Mouse (Mus musculus) hindbrain, embryonic 14.5 days (tissue): ENCODE data around the gene C1qtnf3. TPM values are rescaled to one million over a fixed set of nuclear protein-coding genes. Genes with fewer than 3 reads are reported as not detected.

Experiments used
- ATAC-seq: fragments of 200-750 bp; cut with Nextera tagmentation; 2 replicates; pipeline ENCODE4 v1.8.0; 2017; ENCODE audit warnings: moderate number of reproducible peaks, mild to moderate bottlenecking, moderate TSS enrichment, moderate library complexity; ENCODE audit not compliant: low FRiP score
- DNase-seq: peaks from one replicate; pipeline ENCODE4 v3.0.0-alpha.2; 2015; ENCODE audit warnings: low spot score
- H3K27ac ChIP-seq: fragments of 300-500 bp; sonication (generic); 2 replicates; pipeline ENCODE4 v1.5.1; 2014; ENCODE audit warnings: mild to moderate bottlenecking, moderate library complexity
- H3K27me3 ChIP-seq: fragments of 300-500 bp; sonication (generic); 2 replicates; pipeline ENCODE4 v1.6.1; 2014; ENCODE audit warnings: mild to moderate bottlenecking, low read length, mixed read lengths; ENCODE audit not compliant: control insufficient read depth, insufficient read depth
- H3K36me3 ChIP-seq: fragments of 300-500 bp; sonication (generic); replicated peaks from 2 replicates; pipeline ENCODE4 v1.6.1; 2014; ENCODE audit not compliant: control insufficient read depth, insufficient read depth
- H3K4me1 ChIP-seq: fragments of 300-500 bp; sonication (generic); replicated peaks from 2 replicates; pipeline ENCODE4 v1.6.1; 2014; ENCODE audit warnings: antibody characterized with exemption, low read length, mixed read lengths; ENCODE audit not compliant: control insufficient read depth, insufficient read depth
- H3K4me2 ChIP-seq: fragments of 300-500 bp; sonication (generic); replicated peaks from 2 replicates; pipeline ENCODE4 v1.6.1; 2014; ENCODE audit warnings: mild to moderate bottlenecking, moderate library complexity
- H3K4me3 ChIP-seq: fragments of 300-500 bp; sonication (generic); replicated peaks from 2 replicates; pipeline ENCODE4 v1.5.1; 2014; ENCODE audit warnings: mild to moderate bottlenecking, low read length
- H3K9ac ChIP-seq: fragments of 300-500 bp; sonication (generic); 2 replicates; pipeline ENCODE4 v1.6.1; 2014
- H3K9me3 ChIP-seq: fragments of 300-500 bp; sonication (generic); 2 replicates; pipeline ENCODE4 v1.6.1; 2016; ENCODE audit warnings: low read length; ENCODE audit not compliant: control insufficient read depth
- WGBS: fragments of 180-500 bp; shearing (Covaris S2); extraction: QIAGEN DNeasy Blood & Tissue Kit; methylation state at CpG from one replicate; pipeline ENCODE4 v1.1.7; 2014; 5-methylcytosine and 5-hydroxymethylcytosine counted together
- polyA plus RNA-seq: library from polyadenylated mRNA; unstranded; fragments of >200 nt; fragmentation: Nextera tagmentation; extraction: Ambion mirVana; gene quantifications from 2 replicates; pipeline ENCODE4 v1.2.1, GENCODE M21; 2014

Gene C1qtnf3
- polyA plus RNA-seq, 1 experiment from 2014 or later: 5.5 TPM

DNA sequence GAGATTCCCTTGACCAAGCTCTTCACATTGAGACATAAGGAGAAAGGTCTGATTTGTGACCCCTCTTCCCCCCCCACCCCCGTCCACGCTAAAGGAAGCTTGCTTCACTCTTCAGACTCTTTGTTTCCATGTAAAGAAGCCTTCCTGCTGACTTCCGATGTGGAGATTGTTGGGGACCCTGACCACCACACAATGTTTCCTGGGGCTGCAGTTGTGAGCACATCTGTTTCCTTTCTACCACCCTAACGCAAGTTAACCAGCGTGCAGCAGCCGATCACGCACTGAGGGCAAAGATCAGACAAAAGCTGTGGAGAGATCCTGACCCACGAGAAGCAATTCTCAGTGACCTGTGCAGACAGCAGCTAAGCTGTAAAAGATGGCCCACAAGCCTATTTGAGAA, 24.8 kb upstream of the C1qtnf3 start:
- no peaks in the 10 kb centered on the region for H3K27me3 ChIP-seq
- no peaks in the 10 kb centered on the region for H3K36me3 ChIP-seq
- H3K4me2 ChIP-seq: no peak overlapping the region
- no peak overlapping the region for H3K4me3 ChIP-seq
- no peak for ATAC-seq
- H3K9ac ChIP-seq: no peak overlapping the region
- WGBS: 49% methylated on average over 8 of the region's 8 CpGs
- no peak for DNase-seq
- no peak overlapping the region for H3K27ac ChIP-seq
- no peaks in the 10 kb centered on the region for H3K4me1 ChIP-seq
- H3K9me3 ChIP-seq: no peaks in the 10 kb centered on the region

DNA sequence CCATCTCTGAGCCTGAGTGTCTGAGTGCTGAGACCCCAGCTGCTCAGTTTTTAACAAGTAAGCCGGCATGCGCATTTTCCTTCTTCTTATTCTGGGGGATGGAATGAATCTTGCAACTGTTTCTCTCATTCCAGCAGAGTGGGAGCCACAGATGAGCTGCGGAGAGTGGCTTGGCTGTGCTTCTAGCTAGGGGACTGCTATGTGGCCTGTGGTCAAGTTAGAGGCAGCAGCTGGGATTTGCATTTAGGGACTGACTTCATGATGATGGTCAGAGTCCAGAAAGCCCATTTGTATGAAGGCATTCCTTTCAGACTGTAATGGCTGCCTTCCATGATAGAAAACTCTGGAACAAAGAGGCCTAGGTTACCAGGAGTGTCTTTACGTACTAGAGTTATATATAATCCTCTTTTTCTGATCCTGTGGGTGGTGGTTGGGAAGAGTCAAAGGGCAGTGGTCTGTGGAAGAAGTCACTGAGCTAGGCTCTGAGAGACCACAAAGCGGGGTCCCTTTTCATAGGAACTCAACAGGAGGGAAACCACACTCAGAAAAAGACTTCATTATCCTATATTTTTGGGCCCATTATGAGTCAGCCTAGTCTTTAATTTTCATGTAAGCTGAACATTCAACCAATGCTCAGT, 23.4 kb upstream of the C1qtnf3 start:
- Histone ChIP-seq H3K9ac (no peak overlapping the region), H3K36me3 (no peaks in the 10 kb centered on the region), H3K27me3 (no peaks in the 10 kb centered on the region), H3K27ac (no peak overlapping the region), H3K4me3 (no peak overlapping the region), H3K9me3 (no peaks in the 10 kb centered on the region), H3K4me1 (no peaks in the 10 kb centered on the region), H3K4me2 (no peak overlapping the region)
- ATAC-seq: no peak
- 94% methylated on average over 5 of the region's 5 CpGs for WGBS
- DNase-seq: no peak

DNA sequence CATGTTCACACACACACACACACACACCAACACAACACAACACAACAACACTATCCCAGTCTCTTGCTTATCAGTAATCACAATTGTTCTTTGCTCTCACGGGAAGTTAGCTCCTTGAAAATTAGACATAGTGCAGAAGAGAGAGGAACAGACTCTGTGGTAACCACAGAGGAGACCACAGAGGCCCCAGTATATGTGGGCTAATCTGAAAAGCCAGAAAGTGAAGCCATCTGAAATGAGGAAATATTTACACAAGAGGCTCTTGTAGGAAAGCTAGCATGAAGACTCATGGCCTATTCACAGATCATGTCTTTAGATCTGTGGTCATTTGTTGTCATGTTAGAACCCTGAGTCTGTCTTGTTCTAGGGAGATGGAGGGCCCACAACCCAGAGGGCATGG, 18.2 kb upstream of the C1qtnf3 start:
- ATAC-seq (no peak), DNase-seq (no peak)
- Histone ChIP-seq H3K9me3 (no peaks in the 10 kb centered on the region), H3K4me2 (no peak overlapping the region), H3K4me3 (no peak overlapping the region), H3K4me1 (no peaks in the 10 kb centered on the region), H3K36me3 (no peaks in the 10 kb centered on the region), H3K9ac (no peak overlapping the region), H3K27ac (no peak overlapping the region), H3K27me3 (no peaks in the 10 kb centered on the region)
- 90% methylated on average over 1 of the region's 1 CpGs for WGBS

DNA sequence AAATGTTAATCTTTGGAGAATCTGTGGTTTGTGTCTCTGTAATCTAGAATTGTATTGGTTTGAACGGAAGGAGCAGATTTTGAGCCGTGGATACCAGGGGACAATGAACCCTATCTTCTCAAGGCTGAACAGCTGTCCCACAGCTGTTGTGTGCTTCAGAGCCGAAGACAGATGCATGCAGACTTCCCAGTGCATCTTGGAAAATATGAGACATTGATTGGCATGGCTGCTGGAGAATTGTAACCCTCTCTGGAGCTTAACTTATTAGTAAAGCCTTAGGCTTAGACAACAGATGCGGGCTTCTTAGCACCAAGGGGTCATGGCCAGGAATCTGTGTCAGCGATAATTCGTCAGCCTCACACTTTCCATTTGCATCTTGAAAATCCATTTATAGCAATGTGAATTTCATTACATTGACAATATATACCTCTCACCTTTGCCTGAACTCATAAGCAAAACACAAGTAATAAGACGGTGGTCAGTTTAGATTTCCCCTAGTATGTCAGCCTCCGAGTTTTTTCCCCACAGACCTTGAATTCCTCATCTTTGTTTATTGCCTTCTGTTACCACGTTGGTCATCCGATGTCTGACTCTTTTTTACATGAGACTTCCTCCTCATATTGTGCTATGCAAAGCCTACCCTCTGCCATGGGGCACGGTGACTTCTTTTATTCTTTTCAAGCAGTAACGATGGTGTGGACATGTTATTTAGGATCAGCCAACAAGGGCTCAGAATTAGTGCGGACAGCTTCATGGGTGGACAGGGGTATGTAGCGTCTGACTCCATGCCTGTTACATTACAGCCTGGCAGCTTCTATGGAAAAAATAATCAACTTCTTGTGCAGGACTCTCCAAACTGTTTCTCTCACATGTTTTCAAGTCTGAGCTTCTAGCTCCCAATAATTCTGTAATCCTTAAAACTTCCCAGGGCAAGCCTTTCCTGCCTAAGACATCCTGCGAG, 11.7 kb upstream of the C1qtnf3 start:
- ATAC-seq (no peak), DNase-seq (no peak)
- Histone ChIP-seq H3K36me3 (no peaks in the 10 kb centered on the region), H3K4me1 (no peaks in the 10 kb centered on the region), H3K4me2 (no peak overlapping the region), H3K9me3 (no peaks in the 10 kb centered on the region), H3K27me3 (no peaks in the 10 kb centered on the region), H3K27ac (no peak overlapping the region), H3K4me3 (no peak overlapping the region), H3K9ac (no peak overlapping the region)
- 84% methylated on average over 15 of the region's 15 CpGs for WGBS

DNA sequence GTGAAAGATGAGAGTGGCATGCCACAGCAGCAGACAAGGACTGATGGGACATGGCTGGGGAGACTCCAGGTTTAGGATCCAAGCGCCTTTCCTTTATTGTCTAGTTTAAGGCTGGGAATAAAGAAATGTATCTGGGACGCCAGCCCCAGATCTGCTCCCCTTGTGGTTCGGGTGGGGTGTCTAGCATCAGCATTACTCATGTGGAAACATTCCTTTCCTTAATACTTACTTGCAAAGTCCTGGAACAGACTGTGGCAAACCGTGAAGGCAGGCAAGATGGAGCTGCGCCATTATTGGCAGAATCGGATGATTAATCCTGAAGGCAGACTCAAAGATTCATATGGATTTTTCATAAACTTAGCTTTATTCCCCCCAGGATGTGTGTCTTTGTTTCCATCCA, 10.2 kb upstream of the C1qtnf3 start:
- ATAC-seq: no peak
- H3K9me3 ChIP-seq: no peaks in the 10 kb centered on the region
- H3K9ac ChIP-seq: no peak overlapping the region
- no peaks in the 10 kb centered on the region for H3K27me3 ChIP-seq
- no peak overlapping the region for H3K4me2 ChIP-seq
- no peaks in the 10 kb centered on the region for H3K4me1 ChIP-seq
- WGBS: 74% methylated on average over 6 of the region's 6 CpGs
- no peak overlapping the region for H3K4me3 ChIP-seq
- H3K27ac ChIP-seq: no peak overlapping the region
- H3K36me3 ChIP-seq: no peaks in the 10 kb centered on the region
- no peak for DNase-seq

DNA sequence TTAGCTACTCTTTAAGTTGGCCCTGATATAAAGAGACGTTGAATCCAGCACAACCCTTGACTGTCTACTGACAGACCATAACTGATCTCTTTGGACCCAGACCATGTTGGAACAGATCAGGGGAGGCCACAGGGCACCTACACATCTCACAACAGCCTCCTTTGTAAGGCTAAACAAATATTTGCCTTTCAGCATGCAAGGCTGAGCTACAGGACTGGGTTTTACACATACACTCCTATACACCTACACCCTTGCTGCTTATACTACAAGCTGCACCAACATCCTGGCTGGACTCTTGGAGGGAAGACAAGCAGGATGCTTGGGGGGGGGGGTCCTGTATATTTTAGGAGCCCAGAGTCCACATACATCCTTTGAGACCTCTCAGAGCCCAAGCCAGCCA, 4.3 kb upstream of the C1qtnf3 start:
- Histone ChIP-seq H3K4me2 (no peak overlapping the region), H3K27me3 (no peaks in the 10 kb centered on the region), H3K4me3 (no peak overlapping the region), H3K9ac (no peak overlapping the region), H3K9me3 (no peaks in the 10 kb centered on the region), H3K4me1 (peaks cover 5% of the 10 kb centered on the region; the same call in 1 of the 2 replicates), H3K36me3 (no peaks in the 10 kb centered on the region), H3K27ac (no peak overlapping the region)
- 86% methylated on average over 1 of the region's 1 CpGs for WGBS
- no peak for DNase-seq
- ATAC-seq: no peak

DNA sequence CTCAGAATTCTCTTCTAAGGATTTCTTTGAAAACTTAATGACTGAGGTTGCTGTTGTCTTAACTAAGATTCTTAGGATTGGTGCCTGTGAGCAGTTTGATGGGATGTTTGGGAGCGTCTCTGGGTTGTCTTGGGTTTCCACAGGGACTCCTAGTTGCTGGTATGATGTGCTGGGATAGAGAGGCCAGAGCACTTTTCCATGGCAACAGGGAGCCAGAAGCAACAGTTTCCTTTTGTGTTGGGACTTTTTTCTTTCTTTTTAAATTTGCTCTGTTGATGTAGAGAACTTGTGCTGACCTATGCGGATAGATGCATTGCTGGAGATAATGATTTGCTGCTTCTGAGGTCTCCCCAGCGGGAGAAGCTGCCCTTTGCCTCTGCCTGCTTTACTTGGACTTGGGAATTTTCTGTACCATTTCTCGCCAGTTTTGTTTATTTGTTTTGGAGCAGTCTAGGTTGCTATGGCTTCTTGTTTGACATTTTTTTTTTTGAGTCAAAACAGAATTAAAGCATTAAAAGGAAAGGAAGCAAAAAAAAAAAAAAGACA, 701 bp downstream of the C1qtnf3 start:
- ATAC-seq (no peak), DNase-seq (peak; percentile 27)
- no peaks in the 10 kb centered on the region for H3K36me3 ChIP-seq
- peak overlapping the region; percentile 42 for H3K4me2 ChIP-seq
- no peak overlapping the region; the same call in 1 of the 2 replicates for H3K27ac ChIP-seq
- H3K27me3 ChIP-seq: no peaks in the 10 kb centered on the region
- no peak overlapping the region for H3K4me3 ChIP-seq
- no peak overlapping the region for H3K9ac ChIP-seq
- no peaks in the 10 kb centered on the region for H3K9me3 ChIP-seq
- 32% methylated on average over 4 of the region's 4 CpGs for WGBS
- peaks cover 5% of the 10 kb centered on the region; the same call in 1 of the 2 replicates for H3K4me1 ChIP-seq

DNA sequence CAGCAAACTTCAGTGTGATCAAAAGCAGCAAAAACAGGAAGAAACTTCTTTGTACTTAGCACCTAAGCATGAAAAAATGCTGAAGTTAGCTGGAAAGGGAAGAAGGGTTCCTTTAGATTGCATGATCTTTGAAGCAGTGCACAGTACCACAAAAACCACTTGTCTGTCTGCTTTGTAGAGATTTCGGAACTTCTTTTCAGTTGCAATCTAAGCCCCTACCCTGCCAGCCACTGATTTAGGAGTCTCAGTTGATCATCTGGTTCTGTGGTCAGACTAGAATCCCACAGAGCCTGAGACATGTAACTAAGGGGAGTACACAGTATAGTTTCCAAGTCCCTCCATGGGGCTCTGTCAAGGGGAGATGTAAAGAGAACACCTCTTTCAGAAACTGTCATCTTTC, 1.3 kb downstream of the C1qtnf3 start:
- Histone ChIP-seq H3K9me3 (no peaks in the 10 kb centered on the region), H3K9ac (no peak overlapping the region), H3K27ac (no peak overlapping the region), H3K27me3 (no peaks in the 10 kb centered on the region), H3K4me2 (no peak overlapping the region), H3K4me3 (no peak overlapping the region), H3K36me3 (no peaks in the 10 kb centered on the region), H3K4me1 (peaks cover 5% of the 10 kb centered on the region; the same call in 1 of the 2 replicates)
- DNase-seq: no peak
- WGBS: 84% methylated on average over 1 of the region's 1 CpGs
- no peak for ATAC-seq

DNA sequence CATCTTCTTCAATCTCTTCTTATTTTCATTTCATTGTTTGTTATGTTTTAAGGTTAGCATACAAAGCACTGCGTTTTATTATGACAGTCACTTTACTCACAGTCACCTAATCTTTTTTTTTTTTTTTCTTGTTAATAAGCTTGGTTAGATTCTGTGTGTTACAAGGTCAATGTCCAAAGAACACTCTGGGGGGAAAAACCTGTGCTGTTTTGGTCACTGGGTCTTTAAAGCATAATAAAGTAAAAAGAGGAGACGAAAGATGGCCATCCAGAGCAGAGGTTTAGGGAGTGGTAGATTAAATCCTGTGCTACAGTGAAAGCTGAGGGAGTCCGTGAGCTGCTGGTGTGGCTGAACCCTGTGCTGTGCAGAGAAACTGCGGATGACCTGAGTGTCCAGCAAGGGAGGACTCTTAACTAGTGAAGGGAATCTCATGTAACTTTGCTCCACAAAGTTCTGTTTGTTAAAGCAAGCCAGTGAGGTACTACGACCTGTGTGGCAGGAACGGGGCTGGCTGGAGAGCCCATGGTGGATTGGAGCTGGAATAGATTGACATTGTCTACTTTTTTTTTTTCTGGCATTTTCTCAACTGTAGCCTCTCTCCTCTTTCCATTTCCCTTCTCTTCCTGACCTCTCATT, 2.4 kb downstream of the C1qtnf3 start:
- no peak overlapping the region for H3K27ac ChIP-seq
- peaks cover 5% of the 10 kb centered on the region; the same call in 1 of the 2 replicates for H3K4me1 ChIP-seq
- no peak overlapping the region for H3K4me3 ChIP-seq
- ATAC-seq: no peak
- no peaks in the 10 kb centered on the region for H3K27me3 ChIP-seq
- H3K9ac ChIP-seq: no peak overlapping the region
- H3K36me3 ChIP-seq: no peaks in the 10 kb centered on the region
- no peak for DNase-seq
- H3K4me2 ChIP-seq: no peak overlapping the region
- no peaks in the 10 kb centered on the region for H3K9me3 ChIP-seq
- 93% methylated on average over 6 of the region's 6 CpGs for WGBS
